Mouse (Mus musculus) regulatory T cell (primary cell): ENCODE results near the gene Gpd1l.
"Not testable (repeated sequence)": the region's sequence is repeated elsewhere in the genome, so short reads cannot be mapped to it uniquely, and the experiment has no call there.

Experiments
- in situ Hi-C: fragments of 300-600 bp; cut with MboI, MseI; formaldehyde crosslinking; loops from one replicate; pipeline ENCODE4 v1.15.1; 2025; ENCODE audit warnings: high pct_unique_total_duplicates

Gene Gpd1l

DNA sequence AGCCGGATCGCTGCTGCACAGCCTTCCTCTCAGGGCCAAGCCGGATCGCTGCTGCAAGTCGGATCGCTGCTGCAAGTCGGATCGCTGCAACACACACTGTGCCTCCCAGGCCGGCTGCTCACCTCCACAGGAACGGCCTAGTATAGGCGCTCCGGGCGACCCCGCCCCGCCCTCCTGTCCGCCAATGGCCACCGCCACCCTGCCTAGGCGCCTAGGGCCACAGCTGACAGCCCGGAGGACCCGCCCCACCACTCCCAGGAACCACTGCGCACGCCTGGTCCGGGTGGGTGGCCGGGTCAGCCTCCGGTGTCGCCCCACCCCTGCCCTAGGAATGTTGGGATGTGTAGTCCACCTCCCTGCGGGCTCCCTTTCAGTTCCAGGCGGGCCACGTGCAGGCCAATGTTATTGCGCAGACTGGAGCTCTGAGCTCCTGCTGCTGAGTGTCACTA, at the start of gene Gpd1l:
Gene Gpd1l, minus strand, starts transcription at position 265 of the 449 bp plus-strand sequence.
- in situ Hi-C loops = loop anchor here (5.0 kb wide), 1 partner anchor 286 kb away; no protein-coding TSS in a partner anchor

GRCm38 (mm10) chr9:114982689-114983360, 49.0 kb upstream of the Gpd1l start, which contains the start of gene Rps27rt:
Rps27rt (minus strand) TSS chr9:114982739.
- in situ Hi-C loops = no loop called here

DNA sequence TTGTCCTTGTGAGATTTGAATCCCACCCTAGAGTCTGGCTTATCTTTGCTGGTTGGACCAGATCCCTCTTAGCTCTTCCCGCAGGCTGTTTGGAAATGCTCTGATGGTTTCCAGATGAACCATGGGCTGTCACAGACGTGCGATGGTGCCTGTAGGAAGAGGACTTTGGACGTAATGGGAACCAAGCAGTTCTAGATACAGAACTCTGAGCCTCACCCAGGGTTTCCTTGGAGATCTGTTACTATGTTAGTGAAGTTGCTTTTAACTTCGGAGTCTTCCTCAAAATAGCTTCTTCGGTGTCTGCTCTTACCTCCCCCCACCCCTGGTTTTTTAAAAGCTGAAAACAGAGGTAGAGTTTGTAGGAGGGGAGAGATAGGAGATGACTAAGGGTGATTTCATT, 46.2 kb upstream of the Gpd1l start:
- in situ Hi-C loops = no loop called here

- in situ Hi-C loops = no loop called here
Measured at GRCm38 (mm10) chr9:114978281-114979111, 44.7 kb upstream of the Gpd1l start, which contains the start of gene Osbpl10. Osbpl10 (plus strand) TSS chr9:114978569.

DNA sequence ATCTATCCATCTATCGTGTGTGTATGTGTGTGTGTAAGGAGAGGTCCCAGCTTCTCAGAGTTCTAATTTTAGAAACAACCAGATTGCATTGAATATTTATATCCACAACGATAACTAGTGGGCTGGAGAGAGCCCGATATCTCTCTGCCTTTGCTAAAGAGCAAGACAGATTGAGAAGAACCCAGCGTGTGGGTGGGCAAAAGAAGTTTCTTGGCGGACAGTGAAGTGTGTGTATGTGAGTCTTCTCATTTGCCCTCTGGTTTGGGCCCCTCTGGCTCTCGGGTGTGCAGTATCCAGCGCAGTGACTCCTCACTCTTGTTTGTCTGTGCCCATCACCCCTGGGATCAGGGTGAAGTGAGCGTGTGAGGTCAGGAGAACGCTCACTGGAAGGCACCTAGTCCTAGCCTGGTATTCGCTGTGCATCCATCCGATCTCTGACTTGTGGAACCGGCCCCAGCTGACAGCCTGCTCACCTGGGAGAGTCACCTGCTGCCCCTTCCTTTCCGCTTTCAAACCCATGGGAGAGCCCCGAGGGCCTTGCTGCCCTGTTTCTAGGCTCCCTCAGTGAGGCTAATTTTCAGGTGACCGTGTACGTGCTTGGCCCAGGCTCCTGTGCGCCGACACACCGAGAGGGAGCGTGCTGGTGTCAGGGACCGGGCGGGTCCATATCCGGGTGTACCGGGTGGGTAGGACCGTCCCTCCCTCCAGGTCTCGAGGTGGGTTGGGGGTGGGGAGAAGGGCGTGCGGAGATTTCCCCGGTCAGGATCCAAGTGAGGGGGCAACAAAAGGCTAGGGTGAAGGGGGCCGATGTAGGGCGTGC, 43.9 kb upstream of the Gpd1l start:
- in situ Hi-C loops = no loop called here

GRCm38 (mm10) chr9:114966286-114966685, 32.5 kb upstream of the Gpd1l start:
- in situ Hi-C loops = not testable (repeated sequence)

DNA sequence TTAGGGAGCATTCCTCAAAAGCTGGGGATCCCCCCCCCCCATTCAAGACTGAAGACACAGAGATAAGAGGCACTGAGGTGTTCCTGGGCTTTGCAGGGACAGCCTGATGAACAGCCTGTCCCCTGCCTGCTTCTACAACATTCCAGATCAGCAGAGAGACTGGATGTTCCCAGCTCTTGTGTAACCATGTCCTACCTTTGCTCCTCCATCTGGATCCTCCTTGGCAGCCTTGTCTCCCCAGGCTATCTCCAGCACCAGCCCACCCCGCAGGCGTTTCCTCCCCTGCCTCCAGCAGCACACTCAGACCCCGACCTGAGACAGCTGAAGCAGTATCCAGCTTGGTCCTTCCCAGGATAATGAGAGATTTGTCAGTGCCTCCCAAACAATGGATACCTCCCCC, 30.3 kb upstream of the Gpd1l start:
- in situ Hi-C loops = no loop called here

DNA sequence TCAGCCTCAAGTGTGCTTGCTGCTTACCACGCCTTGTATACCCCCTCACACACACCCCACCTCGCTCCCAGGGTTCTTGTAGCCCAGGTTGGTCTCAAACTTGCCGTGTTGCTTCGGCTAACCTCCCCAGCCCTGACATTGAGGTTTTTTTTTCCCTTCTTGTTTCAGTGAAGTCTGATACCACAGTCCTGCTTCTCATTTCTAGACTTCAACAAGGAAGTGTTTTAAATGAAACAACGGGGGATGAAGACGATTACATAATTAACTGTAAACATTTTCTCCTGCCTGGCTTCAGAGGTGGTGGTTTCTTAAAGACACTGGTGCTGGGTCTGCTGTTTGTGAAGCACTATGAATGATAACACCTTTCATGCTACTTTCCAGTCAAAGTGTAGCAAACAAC, 27.1 kb upstream of the Gpd1l start:
- in situ Hi-C loops = no loop called here

GRCm38 (mm10) chr9:114960043-114960789, 26.4 kb upstream of the Gpd1l start:
- in situ Hi-C loops = no loop called here

DNA sequence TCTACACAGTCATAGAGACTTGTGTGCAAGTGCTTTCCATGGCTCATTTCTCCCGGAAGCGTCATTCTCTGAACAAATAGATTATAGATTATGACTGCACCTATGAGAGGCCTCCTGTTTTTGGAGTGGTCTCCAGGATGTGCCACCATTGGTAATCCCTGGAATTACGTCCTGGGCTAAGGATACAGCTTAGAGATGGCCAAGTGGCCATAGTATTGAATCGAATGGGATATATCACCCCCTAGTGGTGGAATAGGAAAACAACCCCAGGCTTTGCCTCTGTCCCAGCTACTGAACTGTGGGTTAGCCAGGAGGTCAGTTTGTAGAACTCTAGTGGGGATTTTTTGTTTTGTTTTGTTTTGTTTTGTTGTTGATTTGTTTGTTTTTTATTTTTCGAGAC, 23.2 kb upstream of the Gpd1l start:
- in situ Hi-C loops = no loop called here

- in situ Hi-C loops = no loop called here
Measured at GRCm38 (mm10) chr9:114955340-114955739, 21.6 kb upstream of the Gpd1l start.

DNA sequence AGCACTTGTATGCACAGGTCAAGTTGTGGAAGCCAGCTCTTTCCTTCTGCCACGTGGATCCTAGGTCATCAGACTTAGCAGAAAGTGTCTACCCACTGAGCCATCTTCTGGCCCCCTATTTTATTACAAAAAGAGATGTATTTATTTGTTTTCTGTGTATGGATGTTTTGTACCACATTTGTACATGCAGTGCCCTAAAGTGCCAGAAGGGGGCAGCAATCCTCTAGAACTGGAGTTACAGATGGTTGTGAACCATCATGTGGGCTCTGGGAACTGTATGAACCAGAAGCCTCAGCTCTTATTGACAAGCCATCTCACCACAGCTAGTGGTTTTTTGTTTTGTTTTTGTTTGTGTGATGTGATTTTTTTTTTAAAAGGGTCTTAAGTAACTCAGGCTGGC, 19.1 kb upstream of the Gpd1l start:
- in situ Hi-C loops = no loop called here

DNA sequence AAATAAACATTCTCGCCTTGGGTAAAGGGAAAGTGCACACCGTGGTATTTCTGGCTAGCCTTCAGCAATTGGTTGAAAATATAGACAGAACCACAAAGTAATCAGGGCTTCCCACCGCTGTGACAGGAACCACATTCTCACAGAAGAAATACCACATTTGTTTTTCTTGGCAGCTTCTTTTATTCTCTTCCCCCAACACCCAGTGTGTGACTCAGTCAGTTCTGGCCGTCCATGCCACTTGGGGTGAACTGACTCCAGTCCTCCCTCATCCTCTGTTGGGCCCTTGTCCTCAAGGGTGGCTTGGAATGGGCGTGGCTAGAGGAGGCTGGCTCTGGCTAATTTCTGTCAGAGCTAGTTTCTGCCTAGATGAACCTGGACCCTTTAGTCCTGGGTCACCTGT, 14.6 kb upstream of the Gpd1l start:
- in situ Hi-C loops = no loop called here

DNA sequence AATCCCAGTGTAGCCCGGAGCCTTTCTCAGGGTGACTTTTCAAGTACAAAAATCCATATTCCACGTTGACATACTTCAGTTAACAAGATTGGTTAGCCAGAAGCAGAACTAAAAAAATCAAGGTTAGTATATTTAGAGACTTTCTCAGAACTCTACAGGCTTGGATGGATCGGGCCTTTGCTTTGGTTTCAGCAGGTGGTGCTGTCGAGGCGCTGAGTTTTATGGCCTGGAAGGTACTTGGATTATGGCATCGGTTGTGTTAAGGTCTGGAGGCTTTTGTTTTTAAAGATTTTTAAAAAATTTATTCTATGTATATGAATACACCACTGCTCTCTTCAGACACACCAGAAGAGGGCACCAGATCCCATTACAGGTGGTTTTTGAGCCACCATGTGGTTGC, 11.8 kb upstream of the Gpd1l start:
- in situ Hi-C loops = no loop called here

GRCm38 (mm10) chr9:114944642-114945041, 10.9 kb upstream of the Gpd1l start:
- in situ Hi-C loops = no loop called here

- in situ Hi-C loops = no loop called here
Measured at GRCm38 (mm10) chr9:114936687-114937086, 2.9 kb upstream of the Gpd1l start.

- in situ Hi-C loops = no loop called here
Measured at GRCm38 (mm10) chr9:114935321-114935720, 1.5 kb upstream of the Gpd1l start.

DNA sequence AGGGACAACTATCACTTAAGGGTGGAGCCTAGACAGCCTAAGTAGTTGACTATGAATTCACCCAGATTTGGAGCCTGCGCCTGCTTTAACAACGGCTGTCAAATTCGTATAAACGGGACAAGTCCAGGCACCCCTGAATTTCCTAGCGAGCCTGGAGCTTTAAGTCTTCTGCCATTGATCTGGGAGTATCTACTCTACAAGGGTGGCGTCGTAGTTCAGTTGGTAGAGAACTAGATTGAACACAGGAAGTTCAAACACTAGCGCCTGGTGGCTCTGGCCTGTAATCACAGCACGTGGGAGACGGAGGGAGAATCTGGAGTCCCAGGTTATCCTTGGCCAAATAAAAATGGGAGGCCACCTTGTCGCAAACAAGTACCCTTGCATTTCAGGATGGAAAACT, 444 bp upstream of the Gpd1l start:
- in situ Hi-C loops = loop anchor here (5.0 kb wide), 1 partner anchor 287 kb away; no protein-coding TSS in a partner anchor

- in situ Hi-C loops = loop anchor here (5.0 kb wide), 1 partner anchor 286 kb away; no protein-coding TSS in a partner anchor
Measured at GRCm38 (mm10) chr9:114933037-114933722, 607 bp downstream of the Gpd1l start.

DNA sequence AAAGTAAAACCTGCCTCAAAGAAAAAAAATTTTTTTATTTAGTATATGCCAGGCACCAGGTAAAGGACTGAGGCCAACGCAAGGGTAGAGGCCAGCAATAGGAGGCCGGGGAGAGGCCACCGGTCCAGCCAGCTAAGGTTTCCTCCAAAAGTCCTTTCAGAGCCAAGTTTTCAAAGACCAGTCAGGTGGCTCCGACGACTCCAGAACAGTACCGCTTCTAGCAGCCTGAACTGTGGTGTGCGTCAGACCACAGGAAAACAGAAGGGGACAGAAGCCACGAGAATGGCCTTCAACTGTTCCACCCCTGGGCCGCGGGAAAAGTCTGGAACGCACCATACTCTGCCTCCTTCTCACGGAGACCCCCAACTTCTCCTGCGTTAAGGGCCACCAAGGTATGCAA, 1.2 kb downstream of the Gpd1l start:
- in situ Hi-C loops = loop anchor here (5.0 kb wide), 1 partner anchor 285 kb away; no protein-coding TSS in a partner anchor
